Mouse (Mus musculus) layer of hippocampus, adult 9-10 months (tissue): ENCODE measurements around the gene Gm20388.

Source experiments
- DNase-seq: peaks from one replicate; pipeline ENCODE4 v3.0.0; 2022; ENCODE audit warnings: low spot score

Gm20388 gene

GRCm38 (mm10) chr8:121451404-121452076 lies 1540.9 kb downstream of the Gm20388 start:
- no peak for DNase-seq

GRCm38 (mm10) chr8:121454737-121455136 lies 1544.1 kb downstream of the Gm20388 start:
- DNase-seq: no peak

GRCm38 (mm10) chr8:121461192-121461591 lies 1550.6 kb downstream of the Gm20388 start:
- DNase-seq: no peak

- no peak for DNase-seq
These were observed 1551.5 kb downstream of the Gm20388 start for GRCm38 (mm10) chr8:121462092-121462491.

GRCm38 (mm10) chr8:121468083-121469071 lies 1557.7 kb downstream of the Gm20388 start:
- no peak for DNase-seq

- no peak for DNase-seq
These were observed 1563.7 kb downstream of the Gm20388 start for GRCm38 (mm10) chr8:121474161-121474897.

- DNase-seq: no peak
These were observed 1564.2 kb downstream of the Gm20388 start for GRCm38 (mm10) chr8:121474898-121475284.

- no peak for DNase-seq
These were observed 1567.4 kb downstream of the Gm20388 start for GRCm38 (mm10) chr8:121477851-121478547.

GRCm38 (mm10) chr8:121479144-121479543 lies 1568.5 kb downstream of the Gm20388 start:
- DNase-seq: no peak

GRCm38 (mm10) chr8:121480411-121481031 lies 1569.9 kb downstream of the Gm20388 start:
- DNase-seq: no peak

GRCm38 (mm10) chr8:121484072-121484782 lies 1573.6 kb downstream of the Gm20388 start:
- DNase-seq: no peak

- DNase-seq: no peak
These were observed 1581.0 kb downstream of the Gm20388 start for GRCm38 (mm10) chr8:121491633-121492032.

GRCm38 (mm10) chr8:121497621-121498020 lies 1587.0 kb downstream of the Gm20388 start:
- DNase-seq: no peak

- DNase-seq: no peak
These were observed 1601.1 kb downstream of the Gm20388 start for GRCm38 (mm10) chr8:121511751-121512150.

- peak; percentile 78 for DNase-seq
These were observed 1602.8 kb downstream of the Gm20388 start for GRCm38 (mm10) chr8:121513429-121513828.

GRCm38 (mm10) chr8:121525111-121525818 lies 1614.6 kb downstream of the Gm20388 start:
- no peak for DNase-seq

- no peak for DNase-seq
These were observed 1616.3 kb downstream of the Gm20388 start for GRCm38 (mm10) chr8:121526811-121527550.

- DNase-seq: no peak
These were observed 1617.1 kb downstream of the Gm20388 start for GRCm38 (mm10) chr8:121527751-121528150.

- DNase-seq: no peak
These were observed 1618.1 kb downstream of the Gm20388 start for GRCm38 (mm10) chr8:121528790-121529189.
